Mouse (Mus musculus) monocyte, adult 5-6 weeks (primary cell): ENCODE measurements around the gene N4bp3. TPM values are rescaled to one million over a fixed set of nuclear protein-coding genes. Genes with fewer than 3 reads are reported as not detected.
A peak's percentile ranks its signal among the peaks of the same experiment; 100 is the strongest.
"Not testable (repeated sequence)": the region's sequence is repeated elsewhere in the genome, so short reads cannot be mapped to it uniquely, and the experiment has no call there.

Experiments
- ATAC-seq: fragments of 153-309, 156-312 bp; replicated peaks from 2 replicates; pipeline ENCODE4 v1.8.0; 2017; ENCODE audit warnings: mild to moderate bottlenecking; ENCODE audit not compliant: low TSS enrichment, insufficient number of reproducible peaks, severe bottlenecking, poor library complexity, low FRiP score
- total RNA-seq: library from RNA; stranded (forward); fragments of 200-1000, 200-491, 200-594 nt; gene quantifications from 3 replicates; pipeline ENCODE4 v1.2.3, GENCODE M21; 2017

N4bp3 gene
- total RNA-seq, 1 experiment from 2014 or later = 3.3 TPM

GRCm38 (mm10) chr11:51614256-51614655, 36.4 kb downstream of the N4bp3 start:
- no peak for ATAC-seq

DNA sequence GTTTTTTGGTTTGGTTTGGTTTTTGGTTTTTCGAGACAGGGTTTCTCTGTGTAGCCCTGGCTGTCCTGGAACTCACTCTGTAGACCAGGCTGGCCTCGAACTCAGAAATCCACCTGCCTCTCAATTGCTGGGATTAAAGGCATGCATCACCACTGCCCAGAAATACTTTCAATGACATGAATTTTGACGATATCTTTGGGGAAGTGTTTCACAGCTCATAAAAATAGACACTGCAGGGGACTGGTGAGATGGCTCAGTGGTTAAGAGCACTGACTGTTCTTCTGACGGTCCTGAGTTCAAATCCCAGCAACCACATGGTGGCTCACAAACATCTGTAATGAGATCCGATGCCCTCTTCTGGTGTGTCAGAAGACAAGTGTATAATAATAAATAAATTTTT, 40.7 kb downstream of the N4bp3 start:
- ATAC-seq = not testable (repeated sequence)

GRCm38 (mm10) chr11:51609266-51609909, 41.3 kb downstream of the N4bp3 start:
- no peak for ATAC-seq

DNA sequence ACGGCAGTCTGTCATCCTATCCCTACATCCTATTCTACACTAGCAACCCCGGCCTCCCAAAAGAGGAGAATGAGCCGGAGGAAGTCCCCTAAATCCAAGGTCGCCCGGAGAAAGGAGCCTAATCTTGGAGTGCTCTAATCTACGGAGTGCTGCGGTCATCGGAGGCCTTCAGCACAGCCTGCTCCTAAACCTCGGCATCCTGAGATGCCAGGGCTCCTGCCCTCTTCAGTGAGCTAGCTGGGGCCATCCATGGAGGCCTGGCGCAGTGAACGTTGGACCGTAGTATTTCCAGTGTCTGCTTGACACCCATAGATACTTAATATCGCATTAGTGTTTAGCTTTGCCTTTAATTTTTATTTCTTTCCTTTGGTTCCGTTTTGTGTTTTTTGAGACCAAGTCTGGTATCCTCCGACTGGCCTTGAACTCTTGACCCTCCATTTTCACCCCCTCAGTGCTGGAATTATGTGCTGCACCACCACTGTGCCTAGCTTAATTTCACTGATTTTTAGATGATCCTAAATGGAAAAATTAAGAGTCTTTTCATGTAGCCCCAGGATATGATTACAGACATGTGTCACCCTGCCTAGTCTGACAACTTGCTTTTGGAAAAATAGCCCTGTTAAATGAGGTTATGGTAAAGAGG, 43.4 kb downstream of the N4bp3 start:
- no peak; the same call in 1 of the 2 replicates for ATAC-seq

GRCm38 (mm10) chr11:51606447-51607095, 44.1 kb downstream of the N4bp3 start, which contains the start of gene Hnrnpab:
TSS of gene Hnrnpab (minus strand) at chr11:51606847.
- peak; percentile 95 for ATAC-seq

- peak; percentile 53 for ATAC-seq
These were observed 44.8 kb downstream of the N4bp3 start for GRCm38 (mm10) chr11:51605602-51606446.

DNA sequence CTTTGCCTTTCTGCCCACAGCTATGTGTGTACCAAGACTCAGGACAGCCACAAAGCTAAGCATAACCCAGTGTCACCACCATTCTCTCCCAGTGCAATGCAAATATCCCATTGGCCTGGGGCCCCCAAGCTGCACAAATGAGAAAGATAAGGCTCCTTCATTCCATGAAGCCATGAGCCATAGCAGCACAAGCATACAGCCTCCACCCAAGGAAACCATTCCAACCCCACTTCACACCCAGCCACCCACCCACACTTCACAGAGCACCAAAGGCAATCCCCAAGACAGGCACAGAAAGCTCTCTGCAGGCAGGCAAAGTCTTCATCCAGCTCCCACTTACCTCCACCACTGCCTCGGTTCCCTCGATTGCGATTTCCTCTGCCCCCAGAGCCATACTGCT, 48.4 kb downstream of the N4bp3 start:
- no peak for ATAC-seq

- ATAC-seq = no peak
These were observed 53.1 kb downstream of the N4bp3 start for GRCm38 (mm10) chr11:51597553-51597952.

GRCm38 (mm10) chr11:51595459-51596083, 55.1 kb downstream of the N4bp3 start:
- ATAC-seq = no peak

- ATAC-seq = no peak
These were observed 55.8 kb downstream of the N4bp3 start for GRCm38 (mm10) chr11:51594715-51595350.

GRCm38 (mm10) chr11:51593849-51594248, 56.8 kb downstream of the N4bp3 start:
- ATAC-seq = no peak

DNA sequence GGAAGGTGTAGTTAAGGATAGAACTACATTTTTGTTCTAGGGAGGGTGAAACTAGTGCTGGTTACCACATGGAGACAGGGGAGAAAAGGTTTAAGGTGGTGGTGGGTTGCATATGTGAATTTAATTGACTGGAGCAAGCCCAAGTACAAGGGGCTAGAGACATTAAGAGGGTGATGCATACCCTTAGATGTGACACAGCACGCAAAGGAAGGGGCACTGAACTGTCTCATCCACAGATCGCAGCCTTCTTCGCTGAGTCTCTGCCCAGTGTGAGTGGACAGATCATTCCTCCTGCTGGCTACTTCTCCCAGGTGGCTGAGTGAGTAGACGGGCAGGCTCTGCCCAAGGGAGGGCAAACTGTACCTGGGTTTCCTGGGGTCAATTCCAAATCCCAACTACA, 57.3 kb downstream of the N4bp3 start:
- ATAC-seq = no peak

Other genes starting within 250 kb of the N4bp3 start
- gene Phykpl, start 66.1 kb downstream of the N4bp3 start, total RNA-seq = 13.8 to 20.0 TPM (median 15.8 TPM) in 3 replicates
- 353 to 398 TPM (median 355 TPM) in 3 replicates for gene Hnrnpab, start 44.0 kb downstream of the N4bp3 start, total RNA-seq
- gene Nhp2, start 31.1 kb downstream of the N4bp3 start, total RNA-seq = 25.0 to 37.2 TPM (median 27.0 TPM) in 3 replicates
- 10.3 to 23.0 TPM (median 13.5 TPM) in 3 replicates for gene Rmnd5b, start 14.9 kb downstream of the N4bp3 start, total RNA-seq
- gene D930048N14Rik, start 112 bp upstream of the N4bp3 start, total RNA-seq = 0.43 to 2.0 TPM (median 0.57 TPM) in 3 replicates
- gene 0610009B22Rik, start 38.0 kb upstream of the N4bp3 start, total RNA-seq = 8.8 to 10.1 TPM (median 8.9 TPM) in 3 replicates
- 7.2 to 16.2 TPM (median 9.8 TPM) in 3 replicates for gene Sec24a, start 112.8 kb upstream of the N4bp3 start, total RNA-seq
- 42.1 to 64.1 TPM (median 44.8 TPM) in 3 replicates for gene Sar1b, start 112.8 kb upstream of the N4bp3 start, total RNA-seq
- gene Jade2, start 206.8 kb upstream of the N4bp3 start, total RNA-seq = 33.1 to 54.1 TPM (median 36.5 TPM) in 3 replicates